Mouse (Mus musculus) myocyte (in vitro differentiated cells): ENCODE measurements around the gene Vav3. TPM values are rescaled to one million over a fixed set of nuclear protein-coding genes. Genes with fewer than 3 reads are reported as not detected.

Source experiments
- H3K27me3 ChIP-seq: one replicate; pipeline ENCODE4 v1.6.1; 2011; ENCODE audit not compliant: control insufficient read depth, insufficient read depth, insufficient read length
- H3K36me3 ChIP-seq: one replicate; pipeline ENCODE4 v1.6.1; 2011; ENCODE audit not compliant: control insufficient read depth, insufficient read depth
- H3K4me2 ChIP-seq: one replicate; pipeline ENCODE4 v1.6.1; 2011; ENCODE audit warnings: low read depth, control low read depth
- H3K4me3 ChIP-seq: one replicate; pipeline ENCODE4 v1.5.1; 2011; ENCODE audit warnings: mild to moderate bottlenecking, control low read depth, moderate library complexity
- H3K79me2 ChIP-seq: one replicate; pipeline ENCODE4 v1.6.1; 2011; ENCODE audit not compliant: control insufficient read depth, insufficient read depth
- H3ac ChIP-seq: one replicate; pipeline ENCODE4 v1.6.1; 2011; ENCODE audit not compliant: control insufficient read depth, insufficient read length
- CEBPB ChIP-seq: IDR thresholded peaks from 2 replicates; pipeline ENCODE4 v1.6.1; 2011; ENCODE audit warnings: mild to moderate bottlenecking, moderate library complexity; ENCODE audit not compliant: poor library complexity, insufficient read depth, severe bottlenecking
- E2F4 ChIP-seq: IDR thresholded peaks from one replicate; pipeline ENCODE4 v1.6.1; 2011; ENCODE audit warnings: mild to moderate bottlenecking, control low read depth, moderate library complexity; ENCODE audit not compliant: insufficient read depth
- MAX ChIP-seq: IDR thresholded peaks from one replicate; pipeline ENCODE4 v1.6.1; 2011; ENCODE audit warnings: low read depth, mild to moderate bottlenecking, control low read depth
- MYOD1 ChIP-seq, 3 experiments: IDR thresholded peaks; one replicate each; pipeline ENCODE4 v1.6.1; 2011; ENCODE audit warnings: control low read depth in 2 of 3, low read depth in 2 of 3, mild to moderate bottlenecking in 2 of 3, moderate library complexity in 1 of 3; ENCODE audit not compliant: insufficient read length in 2 of 3, control insufficient read depth in 1 of 3
- MYOG ChIP-seq, 3 experiments: IDR thresholded peaks; one replicate each; pipeline ENCODE4 v1.6.1; 2011; ENCODE audit warnings: control low read depth in 2 of 3, low read depth in 2 of 3, mild to moderate bottlenecking in 2 of 3; ENCODE audit not compliant: insufficient read length in 2 of 3, control insufficient read depth in 1 of 3, insufficient read depth in 1 of 3
- POLR2A ChIP-seq: IDR thresholded peaks from one replicate; pipeline ENCODE4 v1.6.1; 2011; ENCODE audit warnings: low read depth, mild to moderate bottlenecking, control low read depth, moderate library complexity; ENCODE audit not compliant: insufficient read length
- POLR2AphosphoS2 ChIP-seq: IDR thresholded peaks from one replicate; pipeline ENCODE4 v1.6.1; 2011; ENCODE audit warnings: low read depth, control low read depth; ENCODE audit not compliant: insufficient read length
- REST ChIP-seq: IDR thresholded peaks from one replicate; pipeline ENCODE4 v1.6.1; 2011; ENCODE audit warnings: mild to moderate bottlenecking, control low read depth, moderate library complexity; ENCODE audit not compliant: insufficient read depth, insufficient read length
- SRF ChIP-seq: IDR thresholded peaks from one replicate; pipeline ENCODE4 v1.6.1; 2011; ENCODE audit warnings: low read depth; ENCODE audit not compliant: control insufficient read depth, insufficient read length
- TCF12 ChIP-seq: IDR thresholded peaks from one replicate; pipeline ENCODE4 v1.6.1; 2011; ENCODE audit warnings: mild to moderate bottlenecking, control low read depth; ENCODE audit not compliant: poor library complexity, insufficient read depth, severe bottlenecking
- TCF3 ChIP-seq: IDR thresholded peaks from one replicate; pipeline ENCODE4 v1.6.1; 2011; ENCODE audit warnings: low read depth, control low read depth; ENCODE audit not compliant: insufficient read length
- USF1 ChIP-seq: IDR thresholded peaks from one replicate; pipeline ENCODE4 v1.6.1; 2011; ENCODE audit warnings: low read depth, mild to moderate bottlenecking, control low read depth, moderate library complexity
- polyA plus RNA-seq: library from polyadenylated mRNA; unstranded; fragments of >200 nt; fragmentation: generic; extraction: Trizol; gene quantifications from one replicate; pipeline ENCODE4 v1.2.1, GENCODE M21; 2012; ENCODE audit warnings: missing spikeins

Vav3 gene
- polyA plus RNA-seq, 1 experiment = 0.95 TPM

DNA sequence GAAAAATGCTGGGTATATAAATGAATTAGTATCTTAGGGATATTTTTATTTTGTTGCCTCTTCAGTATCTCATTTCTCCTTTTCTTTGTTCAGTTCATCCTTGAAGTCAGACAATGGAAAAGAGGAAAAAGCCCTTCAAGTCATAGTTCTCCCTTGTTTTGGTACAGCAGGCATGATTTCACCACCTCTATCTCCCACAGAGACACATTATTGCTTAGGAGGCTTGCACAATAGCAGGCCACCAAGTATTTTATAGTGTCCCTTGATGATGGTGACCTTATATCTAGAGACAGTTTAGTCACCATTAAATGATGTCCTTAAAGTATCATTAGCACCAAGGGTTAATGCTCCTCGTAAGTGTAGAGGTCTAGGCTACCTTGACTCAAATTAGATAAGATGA lies 171.4 kb downstream of the Vav3 start:
- Histone ChIP-seq H3K4me2 (no peak overlapping the region), H3K36me3 (peaks cover 3% of the 10 kb centered on the region), H3ac (no peak overlapping the region), H3K27me3 (no peaks in the 10 kb centered on the region), H3K4me3 (no peak overlapping the region), H3K79me2 (no peaks in the 10 kb centered on the region)
- TF ChIP-seq USF1 = no peak
- no peak for TF ChIP-seq REST
- TF ChIP-seq POLR2A = no peak
- no peak for TF ChIP-seq MAX
- no peak for TF ChIP-seq MYOG (IDR thresholded peaks at IDR 0.05; ENCODE audit: control insufficient read depth in 1 of 3, insufficient read depth in 1 of 3, insufficient read length in 2 of 3, low read depth in 2 of 3)
- TF ChIP-seq TCF3 = no peak
- TF ChIP-seq TCF12 = no peak
- TF ChIP-seq E2F4 = no peak
- no peak for TF ChIP-seq SRF
- TF ChIP-seq POLR2AphosphoS2 = no peak
- TF ChIP-seq CEBPB = no peak
- TF ChIP-seq MYOD1 (IDR thresholded peaks at IDR 0.05; ENCODE audit: control insufficient read depth in 1 of 3, insufficient read length in 2 of 3, low read depth in 2 of 3) = no peak

DNA sequence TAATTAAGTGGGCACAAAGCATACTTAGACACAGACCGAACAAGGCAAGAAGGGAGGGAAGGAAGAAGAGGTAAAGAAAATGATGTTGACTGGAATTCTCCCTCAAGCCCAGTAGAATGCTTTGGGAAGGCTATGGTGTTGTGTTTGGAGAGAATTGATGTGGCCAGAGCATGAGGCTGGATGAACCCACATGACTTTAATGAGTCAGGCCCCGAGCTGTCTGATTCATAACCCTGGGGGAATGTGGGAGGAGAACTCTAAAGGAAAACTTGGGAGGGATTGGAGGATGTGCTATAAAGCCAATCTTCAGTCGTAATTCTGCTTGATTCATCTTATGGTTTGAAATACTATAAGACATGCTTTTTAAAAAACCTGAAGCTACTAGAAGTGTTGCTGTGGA lies 175.0 kb downstream of the Vav3 start:
- Histone ChIP-seq H3ac (no peak overlapping the region), H3K27me3 (no peaks in the 10 kb centered on the region), H3K4me2 (peak overlapping the region; percentile 47), H3K4me3 (no peak overlapping the region), H3K36me3 (peaks cover 3% of the 10 kb centered on the region), H3K79me2 (no peaks in the 10 kb centered on the region)
- no peak for TF ChIP-seq POLR2A
- no peak for TF ChIP-seq MAX
- no peak for TF ChIP-seq REST
- TF ChIP-seq POLR2AphosphoS2 = no peak
- peak; percentile 48 for TF ChIP-seq USF1
- no peak for TF ChIP-seq CEBPB
- no peak for TF ChIP-seq MYOG (IDR thresholded peaks at IDR 0.05; ENCODE audit: control insufficient read depth in 1 of 3, insufficient read depth in 1 of 3, insufficient read length in 2 of 3, low read depth in 2 of 3)
- no peak for TF ChIP-seq TCF3
- no peak for TF ChIP-seq TCF12

DNA sequence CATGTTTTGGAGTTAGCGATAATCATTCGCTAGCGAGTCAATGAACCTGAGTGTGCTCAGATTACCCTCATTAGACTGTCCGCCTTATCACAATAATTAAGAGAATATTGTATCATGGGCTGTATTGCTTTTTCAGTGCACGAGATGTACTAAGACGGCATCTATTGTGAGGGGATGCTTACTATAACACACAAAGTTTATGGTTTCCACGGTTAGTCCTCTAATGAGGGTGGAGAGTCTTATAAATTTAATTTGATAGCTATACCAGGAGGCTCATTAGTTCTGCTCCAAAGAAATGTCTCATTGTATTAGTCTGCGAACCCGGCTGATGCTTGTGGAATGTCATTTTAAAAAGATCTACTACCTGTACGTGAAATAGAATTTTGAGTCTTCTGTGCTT lies 175.9 kb downstream of the Vav3 start:
- TF ChIP-seq POLR2A (no peak), CEBPB (no peak), MYOG (IDR thresholded peaks at IDR 0.05; ENCODE audit: control insufficient read depth in 1 of 3, insufficient read depth in 1 of 3, insufficient read length in 2 of 3, low read depth in 2 of 3) (no peak), REST (no peak)
- Histone ChIP-seq H3K4me2 (no peak overlapping the region), H3K27me3 (no peaks in the 10 kb centered on the region), H3ac (no peak overlapping the region), H3K36me3 (peaks cover 3% of the 10 kb centered on the region), H3K79me2 (no peaks in the 10 kb centered on the region), H3K4me3 (no peak overlapping the region)

DNA sequence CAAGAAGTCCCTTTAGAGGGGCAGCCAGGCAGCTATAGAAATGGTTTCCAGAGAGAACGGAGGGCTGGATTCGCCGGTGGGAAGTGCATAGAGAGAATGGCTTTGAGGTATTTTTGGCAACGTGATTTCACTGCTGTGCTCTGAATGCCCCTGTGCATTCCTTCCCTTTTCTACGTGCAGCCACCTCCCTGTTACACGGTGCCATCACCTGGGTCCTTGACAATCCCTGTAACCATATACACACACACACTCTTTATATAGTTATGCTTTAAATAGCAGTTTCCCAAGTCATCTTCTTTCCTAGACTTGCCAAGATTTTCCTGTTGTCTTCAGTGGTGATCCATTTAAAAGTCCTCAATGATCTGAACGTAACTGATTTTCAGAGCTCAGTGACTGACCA lies 181.7 kb downstream of the Vav3 start:
- Histone ChIP-seq H3K36me3 (no peaks in the 10 kb centered on the region), H3ac (no peak overlapping the region), H3K79me2 (no peaks in the 10 kb centered on the region), H3K4me3 (no peak overlapping the region), H3K4me2 (no peak overlapping the region), H3K27me3 (no peaks in the 10 kb centered on the region)
- TF ChIP-seq TCF3 (no peak), MAX (no peak), CEBPB (no peak), E2F4 (no peak), SRF (no peak), USF1 (no peak), POLR2A (no peak), POLR2AphosphoS2 (no peak), TCF12 (no peak)

DNA sequence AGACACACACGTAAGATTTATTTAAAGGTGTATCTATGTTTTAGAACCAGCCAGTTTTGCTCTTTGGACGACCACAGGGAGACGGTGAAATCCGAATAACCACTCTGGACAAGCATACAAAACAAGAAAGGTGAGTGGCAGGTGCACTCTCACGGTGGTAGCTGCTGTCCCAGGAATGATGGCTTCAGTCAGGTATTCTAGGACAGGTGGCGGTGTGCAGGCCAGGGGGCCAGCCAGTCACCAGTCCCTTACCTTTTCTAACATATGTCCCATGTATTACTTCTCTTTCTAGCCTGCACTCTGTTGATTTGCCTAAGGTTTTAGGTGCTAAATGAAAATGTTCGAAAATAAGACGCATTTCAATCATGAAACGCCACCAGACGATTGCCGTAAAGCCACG lies 185.4 kb downstream of the Vav3 start:
- H3K36me3 ChIP-seq = no peaks in the 10 kb centered on the region

More for the DNA sequence above, 185.4 kb downstream of the Vav3 start:
- H3K4me3 ChIP-seq = no peak overlapping the region
- TF ChIP-seq E2F4 = no peak
- TF ChIP-seq USF1 = no peak
- no peak for TF ChIP-seq REST
- TF ChIP-seq POLR2A = no peak
- no peak for TF ChIP-seq MYOD1 (IDR thresholded peaks at IDR 0.05; ENCODE audit: control insufficient read depth in 1 of 3, insufficient read length in 2 of 3, low read depth in 2 of 3)
- TF ChIP-seq POLR2AphosphoS2 = no peak
- no peak for TF ChIP-seq MYOG (IDR thresholded peaks at IDR 0.05; ENCODE audit: control insufficient read depth in 1 of 3, insufficient read depth in 1 of 3, insufficient read length in 2 of 3, low read depth in 2 of 3)
- no peak for TF ChIP-seq SRF
- no peak for TF ChIP-seq MAX
- H3K27me3 ChIP-seq = no peaks in the 10 kb centered on the region
- no peak overlapping the region for H3ac ChIP-seq
- H3K4me2 ChIP-seq = no peak overlapping the region
- H3K79me2 ChIP-seq = no peaks in the 10 kb centered on the region
